Mouse (Mus musculus): ENCODE data around the gene Lrriq3.

Gene Lrriq3

GRCm38 (mm10) chr3:155093116-155093956, at the start of gene Lrriq3, which contains the start of gene Fpgt:
TSS of gene Lrriq3 (plus strand) at chr3:155093434.
TSS of gene Fpgt (minus strand) at chr3:155093403.
- DNase-seq (ENCODE audit: low spot score), result peak; percentile 66

- DNase-seq (ENCODE audit: low spot score), result no peak
Observed at GRCm38 (mm10) chr3:155052021-155052420, 41.2 kb upstream of the Lrriq3 start.

GRCm38 (mm10) chr3:155053189-155053588, 40.0 kb upstream of the Lrriq3 start:
- no peak for DNase-seq (ENCODE audit: low spot score)

GRCm38 (mm10) chr3:155055231-155055916, 37.9 kb upstream of the Lrriq3 start, which contains the start of gene Tnni3k:
TSS of gene Tnni3k (minus strand) at chr3:155055407.
- no peak for DNase-seq (ENCODE audit: low spot score)

GRCm38 (mm10) chr3:155056606-155057005, 36.6 kb upstream of the Lrriq3 start:
- DNase-seq (ENCODE audit: low spot score), result no peak

GRCm38 (mm10) chr3:155057566-155057965, 35.7 kb upstream of the Lrriq3 start:
- DNase-seq (ENCODE audit: low spot score), result no peak

- DNase-seq (ENCODE audit: low spot score), result no peak
Observed at GRCm38 (mm10) chr3:155058800-155059448, 34.3 kb upstream of the Lrriq3 start.

GRCm38 (mm10) chr3:155059449-155059822, 33.8 kb upstream of the Lrriq3 start:
- DNase-seq (ENCODE audit: low spot score), result no peak

- DNase-seq (ENCODE audit: low spot score), result no peak
Observed at GRCm38 (mm10) chr3:155077908-155078307, 15.3 kb upstream of the Lrriq3 start.

- DNase-seq (ENCODE audit: low spot score), result no peak
Observed at GRCm38 (mm10) chr3:155092081-155092480, 1.2 kb upstream of the Lrriq3 start.

GRCm38 (mm10) chr3:155099266-155099665, 6.0 kb downstream of the Lrriq3 start:
- no peak for DNase-seq (ENCODE audit: low spot score)

- DNase-seq (ENCODE audit: low spot score), result no peak
Observed at GRCm38 (mm10) chr3:155105957-155106356, 12.7 kb downstream of the Lrriq3 start.

- no peak for DNase-seq (ENCODE audit: low spot score)
Observed at GRCm38 (mm10) chr3:155137737-155138136, 44.5 kb downstream of the Lrriq3 start.

- DNase-seq (ENCODE audit: low spot score), result no peak
Observed at GRCm38 (mm10) chr3:155141047-155141446, 47.8 kb downstream of the Lrriq3 start.

- no peak for DNase-seq (ENCODE audit: low spot score)
Observed at GRCm38 (mm10) chr3:155144368-155144767, 51.1 kb downstream of the Lrriq3 start.

GRCm38 (mm10) chr3:155161842-155162241, 68.6 kb downstream of the Lrriq3 start:
- DNase-seq (ENCODE audit: low spot score), result no peak

- DNase-seq (ENCODE audit: low spot score), result no peak
Observed at GRCm38 (mm10) chr3:155180303-155180902, 87.2 kb downstream of the Lrriq3 start.

- DNase-seq (ENCODE audit: low spot score), result no peak
Observed at GRCm38 (mm10) chr3:155186456-155186855, 93.2 kb downstream of the Lrriq3 start.

- no peak for DNase-seq (ENCODE audit: low spot score)
Observed at GRCm38 (mm10) chr3:155188857-155189256, 95.6 kb downstream of the Lrriq3 start.

GRCm38 (mm10) chr3:155234919-155235318, 141.7 kb downstream of the Lrriq3 start:
- no peak for DNase-seq (ENCODE audit: low spot score)

GRCm38 (mm10) chr3:155235502-155235901, 142.3 kb downstream of the Lrriq3 start:
- DNase-seq (ENCODE audit: low spot score), result no peak

All from spleen, adult 12 weeks (tissue).